Mouse (Mus musculus): Measurements from ENCODE around the gene Mex3a. TPM values are rescaled to one million over a fixed set of nuclear protein-coding genes. Genes with fewer than 3 reads are reported as not detected.

Gene Mex3a
- polyA plus RNA-seq, 1 experiment from 2014 or later: 41.0 TPM

- Histone ChIP-seq H3K27ac (replicated peaks; ENCODE audit: low read depth, low read length) (no peak overlapping the region), H3K4me2 (ENCODE audit: low read depth, low read length) (no peak overlapping the region), H3K36me3 (replicated peaks; ENCODE audit: control insufficient read depth, insufficient read depth, low read depth, low read length) (peaks cover 3% of the 10 kb centered on the region), H3K9ac (replicated peaks; ENCODE audit: low read length) (no peak overlapping the region), H3K9me3 (replicated peaks; ENCODE audit: control insufficient read depth, low read length) (no peaks in the 10 kb centered on the region), H3K4me3 (ENCODE audit: low read depth, low read length) (no peak overlapping the region), H3K4me1 (ENCODE audit: control insufficient read depth, insufficient read depth, low read length) (peaks cover 11% of the 10 kb centered on the region), H3K27me3 (ENCODE audit: control insufficient read depth, insufficient read depth, low read length) (no peaks in the 10 kb centered on the region)
- WGBS: 78% methylated on average over 5 of the region's 5 CpGs
- DNase-seq (ENCODE audit: low spot score) (no peak), ATAC-seq (replicated peaks; ENCODE audit: insufficient number of reproducible peaks, low FRiP score, low TSS enrichment, low read depth) (no peak)
Observed at GRCm38 (mm10) chr3:88525021-88525420, 7.2 kb upstream of the Mex3a start.

GRCm38 (mm10) chr3:88526157-88527131, 5.8 kb upstream of the Mex3a start:
- DNase-seq (ENCODE audit: low spot score) (peak; percentile 95), ATAC-seq (replicated peaks; ENCODE audit: insufficient number of reproducible peaks, low FRiP score, low TSS enrichment, low read depth) (peak; percentile 54)
- Histone ChIP-seq H3K27ac (replicated peaks; ENCODE audit: low read depth, low read length) (no peak overlapping the region), H3K4me1 (ENCODE audit: control insufficient read depth, insufficient read depth, low read length) (peaks cover 11% of the 10 kb centered on the region), H3K36me3 (replicated peaks; ENCODE audit: control insufficient read depth, insufficient read depth, low read depth, low read length) (peaks cover 3% of the 10 kb centered on the region), H3K27me3 (ENCODE audit: control insufficient read depth, insufficient read depth, low read length) (no peaks in the 10 kb centered on the region), H3K4me3 (ENCODE audit: low read depth, low read length) (no peak overlapping the region), H3K4me2 (ENCODE audit: low read depth, low read length) (no peak overlapping the region), H3K9me3 (replicated peaks; ENCODE audit: control insufficient read depth, low read length) (no peaks in the 10 kb centered on the region), H3K9ac (replicated peaks; ENCODE audit: low read length) (no peak overlapping the region)
- 31% methylated on average over 17 of the region's 17 CpGs for WGBS

GRCm38 (mm10) chr3:88527565-88527964, 4.6 kb upstream of the Mex3a start:
- DNase-seq (ENCODE audit: low spot score) (no peak), ATAC-seq (replicated peaks; ENCODE audit: insufficient number of reproducible peaks, low FRiP score, low TSS enrichment, low read depth) (no peak)
- Histone ChIP-seq H3K9me3 (replicated peaks; ENCODE audit: control insufficient read depth, low read length) (no peaks in the 10 kb centered on the region), H3K36me3 (replicated peaks; ENCODE audit: control insufficient read depth, insufficient read depth, low read depth, low read length) (peaks cover 3% of the 10 kb centered on the region), H3K27me3 (ENCODE audit: control insufficient read depth, insufficient read depth, low read length) (no peaks in the 10 kb centered on the region), H3K9ac (replicated peaks; ENCODE audit: low read length) (peak overlapping the region; percentile 46), H3K4me3 (ENCODE audit: low read depth, low read length) (no peak overlapping the region), H3K27ac (replicated peaks; ENCODE audit: low read depth, low read length) (peak overlapping the region; percentile 25; the same call in 1 of the 2 replicates), H3K4me1 (ENCODE audit: control insufficient read depth, insufficient read depth, low read length) (peaks cover 11% of the 10 kb centered on the region), H3K4me2 (ENCODE audit: low read depth, low read length) (peak overlapping the region; percentile 29)
- 25% methylated on average over 8 of the region's 8 CpGs for WGBS

DNA sequence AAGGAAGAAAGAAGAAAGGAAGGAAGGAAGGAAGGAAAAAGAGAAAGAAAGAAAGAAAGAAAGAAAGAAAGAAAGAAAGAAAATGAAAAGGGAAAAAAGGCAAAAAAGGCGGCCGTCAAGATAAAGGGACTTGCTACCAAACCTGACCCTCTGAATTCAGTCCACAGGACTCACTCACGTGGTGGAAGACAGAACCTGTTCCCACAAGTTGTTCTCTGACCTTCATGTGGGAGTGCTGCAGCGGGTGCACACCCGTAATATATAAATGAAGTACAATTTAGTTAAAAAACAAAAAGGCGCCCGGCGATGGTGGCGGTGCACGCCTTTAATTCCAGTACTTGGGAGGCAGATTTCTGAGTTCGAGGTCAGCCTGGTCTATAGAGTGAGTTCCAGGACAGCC, 3.5 kb upstream of the Mex3a start:
- no peak overlapping the region for H3K4me3 ChIP-seq (ENCODE audit: low read depth, low read length)
- ATAC-seq (replicated peaks; ENCODE audit: insufficient number of reproducible peaks, low FRiP score, low TSS enrichment, low read depth) (no peak), DNase-seq (ENCODE audit: low spot score) (no peak)
- H3K27me3 ChIP-seq (ENCODE audit: control insufficient read depth, insufficient read depth, low read length): no peaks in the 10 kb centered on the region
- no peak overlapping the region for H3K27ac ChIP-seq (replicated peaks; ENCODE audit: low read depth, low read length)
- H3K4me1 ChIP-seq (ENCODE audit: control insufficient read depth, insufficient read depth, low read length): peaks cover 11% of the 10 kb centered on the region
- no peak overlapping the region for H3K9ac ChIP-seq (replicated peaks; ENCODE audit: low read length)
- no peaks in the 10 kb centered on the region for H3K9me3 ChIP-seq (replicated peaks; ENCODE audit: control insufficient read depth, low read length)
- peaks cover 3% of the 10 kb centered on the region for H3K36me3 ChIP-seq (replicated peaks; ENCODE audit: control insufficient read depth, insufficient read depth, low read depth, low read length)
- H3K4me2 ChIP-seq (ENCODE audit: low read depth, low read length): no peak overlapping the region
- WGBS: 83% methylated on average over 11 of the region's 11 CpGs

GRCm38 (mm10) chr3:88529204-88530000, 2.8 kb upstream of the Mex3a start:
- WGBS: 20% methylated on average over 7 of the region's 7 CpGs
- H3K36me3 ChIP-seq (replicated peaks; ENCODE audit: control insufficient read depth, insufficient read depth, low read depth, low read length): peaks cover 3% of the 10 kb centered on the region
- peaks cover 11% of the 10 kb centered on the region for H3K4me1 ChIP-seq (ENCODE audit: control insufficient read depth, insufficient read depth, low read length)
- peak overlapping the region; percentile 75 for H3K4me2 ChIP-seq (ENCODE audit: low read depth, low read length)
- H3K4me3 ChIP-seq (ENCODE audit: low read depth, low read length): peak overlapping the region; percentile 88
- ATAC-seq (replicated peaks; ENCODE audit: insufficient number of reproducible peaks, low FRiP score, low TSS enrichment, low read depth) (no peak), DNase-seq (ENCODE audit: low spot score) (no peak)
- no peaks in the 10 kb centered on the region for H3K9me3 ChIP-seq (replicated peaks; ENCODE audit: control insufficient read depth, low read length)
- H3K27me3 ChIP-seq (ENCODE audit: control insufficient read depth, insufficient read depth, low read length): no peaks in the 10 kb centered on the region
- peak overlapping the region; percentile 18 for H3K9ac ChIP-seq (replicated peaks; ENCODE audit: low read length)
- peak overlapping the region; percentile 97; the same call in 1 of the 2 replicates for H3K27ac ChIP-seq (replicated peaks; ENCODE audit: low read depth, low read length)

DNA sequence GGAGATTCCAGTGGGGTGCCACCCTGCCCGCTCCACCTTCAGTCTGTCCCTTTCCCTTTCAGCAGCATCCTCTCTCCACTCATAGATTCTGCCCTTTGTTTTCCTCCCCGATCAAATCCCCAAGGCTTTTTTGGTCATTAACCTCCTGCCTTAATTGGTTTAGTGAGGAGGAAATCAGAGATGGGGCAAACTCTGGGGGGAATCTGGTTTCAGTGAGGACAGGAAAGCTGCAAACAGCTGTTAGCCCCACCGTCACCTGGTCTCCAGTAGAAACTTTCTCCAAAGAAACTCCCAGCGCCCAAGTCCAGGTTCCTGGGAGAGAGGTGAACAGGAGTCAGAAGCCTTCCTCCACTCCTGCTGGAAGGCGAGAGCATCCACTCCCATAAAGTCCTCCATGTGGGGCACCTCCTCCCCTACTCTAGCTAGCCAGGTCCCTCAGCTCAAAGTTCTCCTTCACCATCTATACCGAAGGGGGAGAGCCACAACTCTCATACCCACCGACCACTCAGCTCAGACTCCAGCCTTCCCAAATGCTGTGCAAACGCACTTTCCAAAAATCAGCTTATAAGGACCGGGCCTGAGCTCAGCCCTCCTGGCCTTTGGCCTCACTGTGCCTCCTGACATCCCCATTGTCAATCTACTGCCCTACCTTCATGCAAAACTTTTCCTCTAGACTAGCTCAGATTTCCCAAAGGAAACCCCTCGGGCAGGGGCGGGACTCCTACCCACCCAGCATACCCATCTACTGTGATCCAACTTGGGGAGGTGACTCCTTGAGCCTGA, 1.9 kb upstream of the Mex3a start:
- Histone ChIP-seq H3K27me3 (ENCODE audit: control insufficient read depth, insufficient read depth, low read length) (no peaks in the 10 kb centered on the region), H3K4me1 (ENCODE audit: control insufficient read depth, insufficient read depth, low read length) (peaks cover 17% of the 10 kb centered on the region), H3K9me3 (replicated peaks; ENCODE audit: control insufficient read depth, low read length) (no peaks in the 10 kb centered on the region), H3K4me2 (ENCODE audit: low read depth, low read length) (peak overlapping the region; percentile 75), H3K27ac (replicated peaks; ENCODE audit: low read depth, low read length) (peak overlapping the region; percentile 97), H3K4me3 (ENCODE audit: low read depth, low read length) (peak overlapping the region; percentile 88), H3K9ac (replicated peaks; ENCODE audit: low read length) (peak overlapping the region; percentile 18), H3K36me3 (replicated peaks; ENCODE audit: control insufficient read depth, insufficient read depth, low read depth, low read length) (no peaks in the 10 kb centered on the region; the same call in 1 of the 2 replicates)
- DNase-seq (ENCODE audit: low spot score) (peak; percentile 47), ATAC-seq (replicated peaks; ENCODE audit: insufficient number of reproducible peaks, low FRiP score, low TSS enrichment, low read depth) (no peak)
- WGBS: 3% methylated on average over 11 of the region's 11 CpGs

DNA sequence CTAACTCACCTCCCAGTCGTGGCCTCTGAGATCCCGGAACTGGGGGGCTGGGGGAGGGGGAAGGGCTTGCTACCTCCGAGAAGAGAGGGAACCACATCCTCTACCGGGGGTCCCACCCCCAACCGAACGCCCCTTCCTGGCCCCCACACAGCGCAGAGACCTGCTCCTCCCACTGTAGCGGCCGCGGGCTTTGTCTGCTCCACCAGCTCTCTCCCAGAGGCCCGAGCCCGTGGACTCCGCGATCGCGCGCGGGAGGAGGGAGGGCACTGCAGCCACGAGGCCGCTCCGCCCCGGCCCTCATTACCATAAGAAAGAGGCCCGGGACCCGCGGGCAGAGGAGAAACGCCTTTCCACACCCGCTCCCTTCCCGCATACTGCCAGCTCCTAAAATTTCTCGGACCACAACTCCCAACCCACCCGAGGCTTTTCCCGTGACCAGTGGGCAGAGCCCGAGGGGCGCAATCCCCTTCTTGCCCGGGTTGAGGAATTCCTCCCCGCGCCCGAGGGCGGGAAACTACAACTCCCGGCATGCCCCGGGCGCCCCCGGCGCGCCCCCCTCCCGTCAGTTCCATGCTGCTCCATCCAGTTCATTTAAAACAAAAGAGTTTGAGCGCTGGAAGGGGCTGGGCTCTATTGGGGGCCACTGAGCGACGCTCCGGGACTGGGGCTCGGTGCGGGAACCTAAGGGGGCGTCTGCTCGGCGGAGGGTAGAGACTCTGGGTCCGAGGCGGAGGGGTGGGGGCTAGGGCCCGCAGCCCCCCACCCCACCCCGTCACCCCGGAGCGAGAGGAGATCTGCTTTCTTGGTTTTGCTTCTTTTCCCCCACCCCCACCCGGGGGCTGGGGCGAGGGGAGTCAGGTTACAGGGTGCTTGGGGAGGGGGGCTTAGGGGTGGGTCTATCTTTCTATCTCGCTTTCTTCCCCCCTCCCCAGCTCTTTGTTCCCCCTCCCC, 572 bp upstream of the Mex3a start:
- Histone ChIP-seq H3K27ac (replicated peaks; ENCODE audit: low read depth, low read length) (peak overlapping the region; percentile 97), H3K4me2 (ENCODE audit: low read depth, low read length) (peak overlapping the region; percentile 75), H3K27me3 (ENCODE audit: control insufficient read depth, insufficient read depth, low read length) (no peaks in the 10 kb centered on the region), H3K9ac (replicated peaks; ENCODE audit: low read length) (peak overlapping the region; percentile 100), H3K4me1 (ENCODE audit: control insufficient read depth, insufficient read depth, low read length) (peaks cover 29% of the 10 kb centered on the region), H3K36me3 (replicated peaks; ENCODE audit: control insufficient read depth, insufficient read depth, low read depth, low read length) (peaks cover 3% of the 10 kb centered on the region), H3K4me3 (ENCODE audit: low read depth, low read length) (peak overlapping the region; percentile 88), H3K9me3 (replicated peaks; ENCODE audit: control insufficient read depth, low read length) (no peaks in the 10 kb centered on the region)
- 0% methylated on average over 53 of the region's 63 CpGs for WGBS
- peak; percentile 93 for DNase-seq (ENCODE audit: low spot score)
- ATAC-seq (replicated peaks; ENCODE audit: insufficient number of reproducible peaks, low FRiP score, low TSS enrichment, low read depth): peak; percentile 82

Data from embryonic facial prominence, embryonic 11.5 days (tissue).